Mouse (Mus musculus): Measurements from ENCODE around the gene Pdzd11. TPM values are rescaled to one million over a fixed set of nuclear protein-coding genes. Genes with fewer than 3 reads are reported as not detected.
A peak's percentile ranks its signal among the peaks of the same experiment; 100 is the strongest.

Pdzd11 gene
- polyA plus RNA-seq, 1 experiment from 2014 or later, result 80.6 TPM

DNA sequence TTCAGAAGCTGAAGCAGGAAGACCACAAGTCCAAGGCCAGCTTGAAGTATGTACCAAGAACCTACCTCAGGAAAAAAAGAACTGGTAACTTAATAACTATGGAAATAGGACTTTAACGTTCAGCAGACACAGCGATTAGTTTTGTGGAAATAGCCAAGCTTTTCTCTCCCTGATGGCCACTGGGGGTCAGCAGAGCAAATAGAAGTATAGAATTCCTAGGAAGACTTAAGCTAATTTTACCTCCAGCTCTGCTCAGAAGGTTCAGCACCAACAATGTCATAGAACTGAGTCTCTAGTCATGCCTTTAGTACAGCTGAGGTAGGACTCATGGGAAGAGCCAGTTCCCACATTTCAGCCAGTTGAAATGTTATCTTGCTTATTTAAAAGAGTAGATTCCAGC is 5.0 kb downstream of the Pdzd11 start:
- WGBS, result 60% methylated on average over 2 of the region's 2 CpGs
- H3K9me3 ChIP-seq (ENCODE audit: control insufficient read depth, low read length), result no peaks in the 10 kb centered on the region
- H3K27ac ChIP-seq (ENCODE audit: low read depth), result no peak overlapping the region
- no peaks in the 10 kb centered on the region for H3K4me1 ChIP-seq (replicated peaks; ENCODE audit: control insufficient read depth, insufficient read depth, low read length)
- H3K36me3 ChIP-seq (ENCODE audit: control insufficient read depth, insufficient read depth, low read length), result peaks cover 14% of the 10 kb centered on the region; the same call in 1 of the 2 replicates
- ATAC-seq (replicated peaks; ENCODE audit: low FRiP score, low TSS enrichment, low read depth) (no peak), DNase-seq (ENCODE audit: low spot score) (no peak)
- no peak overlapping the region for H3K9ac ChIP-seq (ENCODE audit: low read length)
- H3K4me2 ChIP-seq (ENCODE audit: low read length), result no peak overlapping the region
- no peak overlapping the region for H3K4me3 ChIP-seq (ENCODE audit: low read depth, low read length)
- H3K27me3 ChIP-seq (replicated peaks; ENCODE audit: control insufficient read depth, insufficient read depth, low read length), result 0 out of 2 replicates have a peak, but pooled peaks cover 3% of the 10 kb centered on the region

DNA sequence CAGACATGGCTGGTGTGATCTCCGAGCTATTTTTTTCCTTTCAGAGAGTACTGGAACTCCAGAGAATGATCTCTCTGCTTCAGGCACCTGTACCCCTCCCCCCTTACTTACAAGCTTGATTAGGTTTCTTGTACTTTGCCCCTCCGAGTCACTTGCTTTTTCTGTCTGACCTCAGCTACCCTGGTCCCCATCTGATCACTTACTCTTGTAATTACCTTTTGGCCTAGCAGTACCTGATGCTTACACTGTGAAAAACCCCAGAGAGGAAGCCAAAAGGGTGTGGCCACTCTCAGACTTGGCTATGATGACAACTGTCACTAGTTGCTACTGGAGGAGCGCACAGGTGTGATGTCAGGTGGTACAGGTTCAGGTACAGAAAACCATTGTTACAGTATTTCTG is 7.9 kb downstream of the Pdzd11 start:
- Histone ChIP-seq H3K4me2 (ENCODE audit: low read length) (no peak overlapping the region), H3K36me3 (ENCODE audit: control insufficient read depth, insufficient read depth, low read length) (peaks cover 13% of the 10 kb centered on the region; the same call in 1 of the 2 replicates), H3K9ac (ENCODE audit: low read length) (no peak overlapping the region), H3K27ac (ENCODE audit: low read depth) (no peak overlapping the region), H3K9me3 (ENCODE audit: control insufficient read depth, low read length) (no peaks in the 10 kb centered on the region), H3K4me3 (ENCODE audit: low read depth, low read length) (no peak overlapping the region), H3K27me3 (replicated peaks; ENCODE audit: control insufficient read depth, insufficient read depth, low read length) (peaks cover 8% of the 10 kb centered on the region; the same call in 1 of the 2 replicates), H3K4me1 (replicated peaks; ENCODE audit: control insufficient read depth, insufficient read depth, low read length) (no peaks in the 10 kb centered on the region)
- 51% methylated on average over 3 of the region's 3 CpGs for WGBS
- ATAC-seq (replicated peaks; ENCODE audit: low FRiP score, low TSS enrichment, low read depth) (no peak; the same call in 1 of the 2 replicates), DNase-seq (ENCODE audit: low spot score) (no peak)

DNA sequence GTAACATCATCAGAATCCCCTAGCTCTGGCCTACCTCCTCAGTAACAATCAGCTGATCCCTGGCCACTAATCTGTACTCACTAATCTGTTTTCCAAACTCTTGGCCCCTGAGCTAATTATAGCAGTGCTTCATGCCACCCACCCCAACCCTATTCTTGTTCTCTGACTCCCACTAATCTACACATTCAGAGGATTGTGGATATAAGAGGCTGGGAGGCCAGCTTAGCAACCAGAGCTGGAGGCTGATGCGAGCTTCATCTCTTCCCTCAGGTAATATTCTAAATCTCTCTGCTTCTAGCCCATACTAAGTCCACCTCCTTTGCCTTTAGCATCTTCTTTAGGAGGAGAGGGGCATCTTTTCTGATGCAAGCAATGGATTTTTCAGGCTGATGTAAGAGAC is 21.1 kb downstream of the Pdzd11 start, which contains the start of gene Arr3:
TSS of gene Arr3 (plus strand) at position 184 of the 400 bp plus-strand sequence.
- Histone ChIP-seq H3K9me3 (ENCODE audit: control insufficient read depth, low read length) (no peaks in the 10 kb centered on the region), H3K27me3 (replicated peaks; ENCODE audit: control insufficient read depth, insufficient read depth, low read length) (0 out of 2 replicates have a peak, but pooled peaks cover 10% of the 10 kb centered on the region), H3K9ac (ENCODE audit: low read length) (no peak within 1 kb of the TSS), H3K4me3 (ENCODE audit: low read depth, low read length) (no peak within 1 kb of the TSS), H3K36me3 (ENCODE audit: control insufficient read depth, insufficient read depth, low read length) (no peaks in the 10 kb centered on the region), H3K4me2 (ENCODE audit: low read length) (no peak within 1 kb of the TSS), H3K4me1 (replicated peaks; ENCODE audit: control insufficient read depth, insufficient read depth, low read length) (no peaks in the 10 kb centered on the region), H3K27ac (ENCODE audit: low read depth) (no peak within 1 kb of the TSS)
- DNase-seq (ENCODE audit: low spot score) (no peak), ATAC-seq (replicated peaks; ENCODE audit: low FRiP score, low TSS enrichment, low read depth) (no peak)
- WGBS, result 65% methylated on average over 1 of the region's 1 CpGs

DNA sequence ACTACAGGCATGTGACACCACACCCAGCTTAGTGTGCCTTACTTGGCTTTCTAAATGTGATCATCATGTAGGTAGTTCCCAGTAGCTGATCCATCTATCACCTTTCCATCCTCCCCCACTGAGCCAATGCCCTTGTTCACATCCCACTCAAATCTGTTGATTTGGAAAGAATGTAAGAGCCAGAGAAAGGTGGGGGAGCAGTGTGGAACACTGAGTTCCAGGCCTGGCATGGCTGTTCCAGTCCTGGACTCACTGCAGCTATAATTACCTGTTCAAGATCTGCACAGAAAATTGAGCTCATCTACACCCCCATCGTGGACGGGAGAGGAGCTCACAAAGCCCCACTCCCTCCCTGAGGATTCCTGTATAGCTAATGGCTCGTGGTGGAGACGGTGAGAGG is 26.6 kb downstream of the Pdzd11 start:
- no peak overlapping the region for H3K4me2 ChIP-seq (ENCODE audit: low read length)
- H3K27ac ChIP-seq (ENCODE audit: low read depth), result no peak overlapping the region
- H3K9ac ChIP-seq (ENCODE audit: low read length), result no peak overlapping the region
- H3K27me3 ChIP-seq (replicated peaks; ENCODE audit: control insufficient read depth, insufficient read depth, low read length), result peaks cover 9% of the 10 kb centered on the region; the same call in 1 of the 2 replicates
- WGBS, result 68% methylated on average over 4 of the region's 4 CpGs
- H3K4me1 ChIP-seq (replicated peaks; ENCODE audit: control insufficient read depth, insufficient read depth, low read length), result no peaks in the 10 kb centered on the region
- H3K9me3 ChIP-seq (ENCODE audit: control insufficient read depth, low read length), result no peaks in the 10 kb centered on the region
- no peak overlapping the region for H3K4me3 ChIP-seq (ENCODE audit: low read depth, low read length)
- ATAC-seq (replicated peaks; ENCODE audit: low FRiP score, low TSS enrichment, low read depth) (no peak), DNase-seq (ENCODE audit: low spot score) (no peak)
- H3K36me3 ChIP-seq (ENCODE audit: control insufficient read depth, insufficient read depth, low read length), result no peaks in the 10 kb centered on the region

DNA sequence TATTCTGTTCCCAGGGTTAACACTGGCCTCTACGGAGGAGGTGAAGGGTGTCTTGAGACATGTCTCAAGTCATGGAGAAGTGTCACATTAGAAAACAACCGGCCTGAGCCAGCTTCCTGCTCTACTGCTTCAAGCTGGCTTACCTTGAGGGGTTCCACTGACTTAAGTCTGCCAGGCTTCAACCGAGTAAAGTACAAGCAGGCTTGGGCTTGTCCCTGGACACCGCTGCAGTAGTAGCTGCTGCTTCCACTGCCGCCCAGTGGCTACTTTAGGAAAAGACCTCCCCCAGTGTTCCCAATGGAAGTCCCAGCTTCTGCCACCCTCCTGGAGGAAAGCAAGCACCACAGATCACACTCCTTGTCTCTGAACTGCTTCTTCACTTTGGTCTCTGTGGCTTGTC is 28.9 kb downstream of the Pdzd11 start:
- ATAC-seq (replicated peaks; ENCODE audit: low FRiP score, low TSS enrichment, low read depth), result no peak
- Histone ChIP-seq H3K4me1 (replicated peaks; ENCODE audit: control insufficient read depth, insufficient read depth, low read length) (no peaks in the 10 kb centered on the region), H3K27ac (ENCODE audit: low read depth) (no peak overlapping the region), H3K4me3 (ENCODE audit: low read depth, low read length) (no peak overlapping the region), H3K4me2 (ENCODE audit: low read length) (no peak overlapping the region), H3K9ac (ENCODE audit: low read length) (no peak overlapping the region), H3K9me3 (ENCODE audit: control insufficient read depth, low read length) (no peaks in the 10 kb centered on the region), H3K27me3 (replicated peaks; ENCODE audit: control insufficient read depth, insufficient read depth, low read length) (peaks cover 9% of the 10 kb centered on the region; the same call in 1 of the 2 replicates), H3K36me3 (ENCODE audit: control insufficient read depth, insufficient read depth, low read length) (no peaks in the 10 kb centered on the region)
- WGBS, result 23% methylated on average over 5 of the region's 5 CpGs
- DNase-seq (ENCODE audit: low spot score), result peak; percentile 56

DNA sequence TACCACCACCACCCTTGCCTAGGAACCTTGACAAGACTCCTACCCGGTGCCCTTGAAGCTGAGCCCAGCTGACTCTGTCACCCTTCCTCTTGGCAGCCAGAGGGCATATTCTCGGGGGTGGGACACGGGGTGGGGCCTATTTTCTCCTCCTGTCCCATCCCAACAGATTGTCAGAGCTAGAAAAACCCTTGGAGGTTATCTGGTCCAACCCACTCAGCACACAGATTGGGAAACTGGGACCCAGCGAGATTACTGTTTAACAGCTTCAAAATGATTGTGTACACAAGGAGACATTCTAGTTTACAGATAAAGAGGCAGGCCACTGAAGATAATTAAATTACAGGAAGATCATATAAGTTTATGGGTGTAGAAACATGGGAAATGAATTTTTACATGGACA is 31.6 kb downstream of the Pdzd11 start, which contains the start of gene P2ry4:
TSS of gene P2ry4 (minus strand) at position 79 of the 400 bp plus-strand sequence.
- Histone ChIP-seq H3K9ac (ENCODE audit: low read length) (no peak within 1 kb of the TSS), H3K4me1 (replicated peaks; ENCODE audit: control insufficient read depth, insufficient read depth, low read length) (no peaks in the 10 kb centered on the region), H3K36me3 (ENCODE audit: control insufficient read depth, insufficient read depth, low read length) (no peaks in the 10 kb centered on the region), H3K4me2 (ENCODE audit: low read length) (no peak within 1 kb of the TSS), H3K27me3 (replicated peaks; ENCODE audit: control insufficient read depth, insufficient read depth, low read length) (0 out of 2 replicates have a peak, but pooled peaks cover 1% of the 10 kb centered on the region), H3K9me3 (ENCODE audit: control insufficient read depth, low read length) (no peaks in the 10 kb centered on the region), H3K4me3 (ENCODE audit: low read depth, low read length) (no peak within 1 kb of the TSS), H3K27ac (ENCODE audit: low read depth) (no peak within 1 kb of the TSS)
- DNase-seq (ENCODE audit: low spot score) (no peak), ATAC-seq (replicated peaks; ENCODE audit: low FRiP score, low TSS enrichment, low read depth) (0 out of 2 replicates have a peak, but pooled peaks have one; percentile 27)
- WGBS, result 63% methylated on average over 4 of the region's 4 CpGs

Other genes starting within 250 kb of the Pdzd11 start
- not detected in 2 replicates for gene Otud6a, start 197.6 kb downstream of the Pdzd11 start, polyA plus RNA-seq (2014; fragmentation: Nextera tagmentation; extraction: Ambion mirVana)
- gene Awat2, start 183.9 kb downstream of the Pdzd11 start, polyA plus RNA-seq (2014; fragmentation: Nextera tagmentation; extraction: Ambion mirVana), result 0.26 and 0.59 TPM in 2 replicates
- gene Igbp1, start 132.3 kb downstream of the Pdzd11 start, polyA plus RNA-seq (2014; fragmentation: Nextera tagmentation; extraction: Ambion mirVana), result 44.4 and 46.0 TPM in 2 replicates
- not detected in 2 replicates for gene Dgat2l6, start 101.7 kb downstream of the Pdzd11 start, polyA plus RNA-seq (2014; fragmentation: Nextera tagmentation; extraction: Ambion mirVana)
- not detected in 2 replicates for gene Awat1, start 54.3 kb downstream of the Pdzd11 start, polyA plus RNA-seq (2014; fragmentation: Nextera tagmentation; extraction: Ambion mirVana)
- 0.08 TPM in 1 of 2 replicates, not detected in the other for gene P2ry4, start 31.7 kb downstream of the Pdzd11 start, polyA plus RNA-seq (2014; fragmentation: Nextera tagmentation; extraction: Ambion mirVana)
- gene Arr3, start 21.1 kb downstream of the Pdzd11 start, polyA plus RNA-seq (2014; fragmentation: Nextera tagmentation; extraction: Ambion mirVana), result 0.32 TPM in 1 of 2 replicates, not detected in the other
- gene Kif4, start 831 bp downstream of the Pdzd11 start, polyA plus RNA-seq (2014; fragmentation: Nextera tagmentation; extraction: Ambion mirVana), result 28.8 and 33.6 TPM in 2 replicates
- 0.16 and 0.31 TPM in 2 replicates for gene Gdpd2, start 103.3 kb upstream of the Pdzd11 start, polyA plus RNA-seq (2014; fragmentation: Nextera tagmentation; extraction: Ambion mirVana)
- gene Dlg3, start 141.2 kb upstream of the Pdzd11 start, polyA plus RNA-seq (2014; fragmentation: Nextera tagmentation; extraction: Ambion mirVana), result 7.7 and 8.4 TPM in 2 replicates